Mouse (Mus musculus) cerebellum, adult 9-10 months (tissue): ENCODE results near the gene Thegl.
"Not testable (repeated sequence)": the region's sequence is repeated elsewhere in the genome, so short reads cannot be mapped to it uniquely, and the experiment has no call there.

Source experiments
- DNase-seq: peaks from one replicate; pipeline ENCODE4 v3.0.0; 2022

Thegl gene

DNA sequence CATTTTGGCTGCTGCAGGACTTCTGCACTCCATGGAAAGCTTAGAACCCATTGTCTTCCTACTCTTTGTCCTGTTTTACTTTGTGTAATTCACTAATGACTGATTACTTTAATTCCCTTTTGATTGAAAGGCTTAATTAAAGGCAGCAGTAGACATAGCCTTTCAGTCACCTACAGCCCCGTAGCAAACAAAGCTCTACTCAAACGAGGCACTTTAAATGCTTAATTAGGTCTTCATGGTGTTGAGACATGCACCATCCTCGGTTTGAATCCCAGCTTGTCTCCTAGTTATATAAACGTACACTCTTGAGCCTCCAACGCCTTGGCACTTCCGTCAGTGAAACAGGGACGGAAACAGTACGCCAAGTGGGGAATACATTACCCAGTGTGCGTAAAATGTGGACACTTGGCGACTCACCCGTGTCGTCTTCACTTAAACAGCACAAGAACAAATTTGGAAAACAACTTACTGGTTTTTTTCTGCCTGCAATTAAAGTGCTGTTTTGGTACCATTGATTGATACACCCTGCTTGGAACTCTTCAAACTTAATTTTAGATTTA lies 41.1 kb downstream of the Thegl start:
- DNase-seq: no peak

DNA sequence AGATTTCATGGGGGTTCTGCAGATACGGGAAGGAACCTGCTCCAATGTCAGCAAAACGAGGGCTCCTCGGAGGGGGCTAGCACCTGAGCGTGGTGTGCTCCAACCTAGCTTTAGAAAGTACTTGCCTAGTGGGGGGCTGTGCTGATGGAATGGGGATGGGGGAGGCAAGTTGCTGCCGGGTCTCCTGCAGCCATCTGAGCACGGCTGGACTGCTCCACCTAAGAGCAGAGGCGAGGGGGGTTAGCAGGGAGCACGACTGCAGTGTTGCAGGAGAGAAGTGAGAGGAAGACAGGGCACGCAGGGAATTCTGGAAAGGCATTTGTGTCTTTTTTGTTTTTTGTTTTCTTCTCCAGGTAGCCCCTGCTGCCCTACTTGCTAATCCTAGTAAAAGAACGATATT lies 44.5 kb downstream of the Thegl start:
- DNase-seq: no peak

DNA sequence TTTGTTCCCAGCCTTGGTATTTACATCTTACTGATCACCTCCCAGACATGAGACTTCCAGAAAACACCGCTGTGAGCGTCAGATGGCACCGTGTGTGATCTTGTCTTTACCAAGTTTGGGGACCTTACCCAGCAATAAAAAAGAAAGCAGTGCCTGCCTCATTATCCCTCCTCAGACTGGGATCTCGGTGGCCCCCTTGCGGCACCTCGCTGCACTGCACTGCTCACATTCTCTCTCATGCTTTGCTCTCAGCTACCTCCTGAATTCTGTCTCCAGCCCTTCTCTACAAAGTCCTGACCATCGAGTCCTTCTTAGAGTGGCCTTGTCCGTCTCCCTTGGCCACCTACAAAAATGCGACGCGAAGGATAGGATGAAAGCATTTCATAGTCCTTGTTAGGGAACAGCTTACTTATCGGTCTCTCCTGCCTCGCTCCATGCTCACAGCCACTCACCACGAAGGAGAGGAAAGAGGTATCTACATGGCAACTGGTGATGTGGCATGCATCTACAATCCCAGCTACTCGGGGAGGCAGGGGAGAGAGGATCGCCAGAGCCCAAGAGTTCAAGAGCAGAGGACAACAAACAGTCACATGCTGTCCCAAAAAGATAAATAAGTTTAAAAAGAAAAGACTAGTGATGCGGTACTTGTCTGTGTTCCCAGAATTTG lies 45.7 kb downstream of the Thegl start:
- DNase-seq: peak; percentile 16

- no peak for DNase-seq
Observed at GRCm38 (mm10) chr5:77067321-77067720, 51.5 kb downstream of the Thegl start.

GRCm38 (mm10) chr5:77070987-77071386 lies 55.2 kb downstream of the Thegl start:
- no peak for DNase-seq

- DNase-seq: no peak
Observed at GRCm38 (mm10) chr5:77071626-77072025, 55.8 kb downstream of the Thegl start.

- DNase-seq: no peak
Observed at GRCm38 (mm10) chr5:77073794-77074193, 58.0 kb downstream of the Thegl start.

DNA sequence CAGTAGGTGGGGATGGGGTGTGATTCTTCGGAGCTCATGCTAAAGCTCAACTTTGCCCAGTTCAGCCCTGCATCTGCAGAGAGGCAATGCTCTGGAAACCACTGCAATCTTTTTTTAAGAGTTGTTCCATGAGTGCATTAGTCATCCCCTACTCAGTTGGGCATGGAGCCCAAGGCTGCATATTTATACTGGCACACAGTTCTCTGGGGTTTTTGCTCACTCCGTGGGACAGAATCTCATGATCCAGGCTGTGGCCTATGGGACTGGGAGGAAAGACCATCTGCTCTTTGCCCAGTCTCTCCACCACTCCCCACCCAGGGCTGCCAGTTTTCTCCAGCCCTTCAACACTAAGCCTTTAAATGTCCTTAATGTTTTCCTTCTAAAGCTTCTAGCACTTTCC lies 59.1 kb downstream of the Thegl start:
- DNase-seq: no peak

DNA sequence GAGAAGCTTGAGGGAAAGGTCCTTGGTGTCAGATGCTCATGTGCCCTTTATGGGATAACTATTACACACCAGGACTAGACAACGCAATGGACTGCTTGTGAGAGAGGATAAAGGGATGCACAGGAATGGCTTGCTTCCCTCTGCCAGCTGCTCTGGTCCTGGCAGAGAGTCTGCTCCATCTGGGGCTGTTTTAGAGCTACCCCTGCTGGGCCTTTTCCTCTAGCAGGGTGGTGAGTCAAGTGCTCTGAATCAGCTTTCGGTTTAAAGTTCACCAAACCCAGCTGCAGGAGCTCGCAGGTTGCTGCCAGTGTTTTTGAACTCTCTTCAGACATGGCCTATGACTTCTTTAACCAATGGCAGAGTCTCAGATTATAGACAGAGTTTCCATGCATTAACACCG lies 60.1 kb downstream of the Thegl start:
- DNase-seq: no peak

DNA sequence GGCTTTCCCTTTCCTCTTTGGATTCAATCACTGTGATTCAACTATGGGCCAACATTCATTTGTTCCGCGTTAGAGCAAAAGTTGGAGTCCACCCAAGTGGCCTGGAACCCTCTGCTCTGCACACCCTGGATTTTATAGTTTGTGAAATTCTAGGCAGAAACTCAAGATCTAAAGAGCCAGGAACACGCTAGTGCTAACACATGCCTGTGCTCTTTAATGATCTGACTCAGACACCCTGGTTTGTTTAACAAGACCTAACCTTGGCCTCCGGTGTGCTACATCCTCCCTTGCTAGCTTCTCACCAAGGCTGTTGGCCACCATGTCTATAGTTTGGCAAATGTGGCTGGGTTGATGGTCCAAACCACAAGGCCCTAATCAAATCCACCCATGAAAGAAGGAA lies 64.9 kb downstream of the Thegl start:
- DNase-seq: no peak

DNA sequence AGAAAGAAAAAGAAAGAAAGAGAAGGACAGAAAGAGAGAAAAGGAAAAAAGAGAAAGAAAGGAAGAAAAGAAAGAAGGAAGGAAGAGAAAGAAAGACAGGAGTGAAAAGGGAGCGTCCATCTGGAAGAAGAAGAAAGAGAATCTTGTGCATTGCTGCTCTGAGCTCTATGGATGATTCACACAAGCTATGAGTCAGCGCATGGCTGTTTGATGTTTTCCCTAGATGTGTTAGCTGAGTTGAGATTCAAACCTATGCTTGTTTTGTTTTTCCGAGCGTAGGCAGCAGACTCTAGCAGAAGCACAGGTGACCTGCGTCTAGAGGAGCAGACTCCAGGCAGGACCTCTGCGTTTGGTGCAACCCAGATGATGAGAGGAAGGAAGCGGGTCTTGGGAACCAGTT lies 66.9 kb downstream of the Thegl start:
- no peak for DNase-seq

- no peak for DNase-seq
Observed at GRCm38 (mm10) chr5:77084418-77084817, 68.6 kb downstream of the Thegl start.

GRCm38 (mm10) chr5:77085753-77086450 lies 70.1 kb downstream of the Thegl start:
- no peak for DNase-seq

- no peak for DNase-seq
Observed at GRCm38 (mm10) chr5:77086541-77086940, 70.7 kb downstream of the Thegl start.

DNA sequence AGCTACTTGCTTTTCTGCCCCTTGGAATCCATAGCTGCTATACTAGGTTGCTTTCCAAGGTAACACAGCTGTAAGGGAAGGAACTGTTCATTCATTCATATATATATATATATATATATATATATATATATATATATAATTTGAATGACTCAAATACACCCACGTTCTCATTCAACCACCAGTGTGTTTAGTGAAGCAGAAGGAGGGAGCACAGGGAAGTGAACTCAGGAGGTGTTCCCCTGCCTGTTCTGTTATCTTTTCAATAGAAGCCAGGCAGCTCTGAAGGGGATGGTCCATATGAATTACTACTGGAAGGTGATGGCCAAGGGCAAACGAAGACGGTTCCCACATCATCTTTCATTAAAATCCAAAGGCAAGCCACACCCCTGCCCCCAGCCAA lies 71.3 kb downstream of the Thegl start:
- DNase-seq: no peak

DNA sequence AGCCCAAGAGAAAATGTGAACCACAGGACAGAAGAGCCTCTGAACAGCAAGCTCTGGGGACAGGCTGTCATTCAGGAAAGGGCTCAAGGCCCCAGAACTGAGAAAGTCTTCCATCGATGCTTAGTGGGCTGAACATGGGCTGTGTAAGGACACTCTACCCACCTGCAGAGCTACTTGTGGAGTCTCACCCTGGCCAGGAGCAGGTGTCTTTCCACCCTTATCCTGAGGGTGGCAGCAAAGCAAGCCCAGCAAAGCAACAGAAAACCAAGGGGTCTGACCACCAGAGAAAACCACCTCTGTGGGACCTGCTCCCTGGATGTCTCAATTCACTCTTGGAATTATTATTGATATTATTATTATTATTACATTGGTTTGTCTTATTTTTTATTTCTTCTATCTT lies 73.5 kb downstream of the Thegl start:
- DNase-seq: peak; percentile 14

- no peak for DNase-seq
Observed at GRCm38 (mm10) chr5:77089901-77090300, 74.1 kb downstream of the Thegl start.

- DNase-seq: no peak
Observed at GRCm38 (mm10) chr5:77090521-77091096, 74.8 kb downstream of the Thegl start.

GRCm38 (mm10) chr5:77091923-77092322 lies 76.1 kb downstream of the Thegl start:
- no peak for DNase-seq

GRCm38 (mm10) chr5:77092531-77092930 lies 76.7 kb downstream of the Thegl start:
- no peak for DNase-seq

GRCm38 (mm10) chr5:77093961-77094360 lies 78.1 kb downstream of the Thegl start:
- DNase-seq: no peak

DNA sequence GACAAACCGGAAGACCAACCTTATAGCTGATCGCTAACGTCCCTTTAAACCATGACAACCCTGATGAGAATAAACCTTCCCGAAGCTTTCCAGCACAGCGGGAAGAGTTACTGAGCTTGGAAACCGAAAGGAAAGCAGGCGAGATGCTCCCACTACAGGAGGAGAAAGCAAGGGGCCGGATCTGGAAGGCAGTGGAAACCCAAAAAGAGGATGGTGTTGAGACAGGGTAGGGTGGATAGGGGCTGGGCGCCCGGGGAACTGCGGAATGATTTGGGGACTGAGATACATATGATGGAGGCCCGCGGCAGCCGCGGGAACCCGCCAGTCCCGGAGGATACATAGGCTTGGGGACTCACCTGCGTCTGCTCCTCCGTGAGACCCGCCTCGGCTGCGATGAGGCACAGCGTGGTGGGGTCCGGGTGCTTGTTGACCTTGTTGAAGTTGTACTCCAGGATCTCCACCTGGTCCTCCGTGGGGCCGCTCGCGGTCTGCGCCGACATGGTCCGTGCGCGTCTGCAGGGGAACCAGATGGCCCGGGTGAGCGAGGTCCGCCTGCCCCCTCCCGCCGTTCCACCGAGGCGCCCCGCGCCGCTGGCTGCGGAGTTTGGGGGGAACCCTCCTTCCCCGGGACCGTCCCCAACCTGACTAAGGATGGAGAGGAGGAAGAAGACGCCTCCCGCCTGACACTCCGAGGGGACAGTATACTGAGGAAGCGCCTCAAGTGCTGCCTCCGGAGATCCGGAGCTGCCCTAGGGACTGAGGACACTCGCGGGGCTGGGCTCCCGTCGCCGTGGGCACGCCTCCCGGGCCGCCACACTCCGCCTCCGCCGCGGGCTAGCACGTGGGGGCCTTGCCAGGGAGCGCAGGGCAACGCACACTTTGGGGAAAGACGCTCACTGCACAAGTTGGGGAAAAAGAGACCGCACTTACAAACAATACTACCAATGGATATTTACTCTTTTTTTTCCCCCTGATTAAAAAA lies 79.0 kb downstream of the Thegl start:
- DNase-seq: peak; percentile 17

- not testable (repeated sequence) for DNase-seq
Observed at GRCm38 (mm10) chr5:77096194-77096593, 80.4 kb downstream of the Thegl start.
